Mouse (Mus musculus): Measurements from ENCODE around the gene Ddx58. TPM values are rescaled to one million over a fixed set of nuclear protein-coding genes. Genes with fewer than 3 reads are reported as not detected.

Gene Ddx58
- polyA plus RNA-seq, 1 experiment from 2014 or later: 3.7 TPM

- H3K9me3 ChIP-seq (ENCODE audit: control insufficient read depth, low read length): no peaks in the 10 kb centered on the region
- ATAC-seq (ENCODE audit: low FRiP score, low TSS enrichment) (peak; percentile 86), DNase-seq (peak; percentile 97)
- peaks cover 19% of the 10 kb centered on the region for H3K36me3 ChIP-seq (ENCODE audit: control insufficient read depth, insufficient read depth, low read length)
- H3K9ac ChIP-seq (replicated peaks; ENCODE audit: low read length): peak overlapping the region; percentile 82
- under 1% methylated on average over 50 of the region's 50 CpGs for WGBS
- peak overlapping the region; percentile 93 for H3K27ac ChIP-seq (replicated peaks; ENCODE audit: low read depth, low read length)
- H3K27me3 ChIP-seq (ENCODE audit: control insufficient read depth, insufficient read depth, low read length): no peaks in the 10 kb centered on the region
- peak overlapping the region; percentile 85 for H3K4me3 ChIP-seq (replicated peaks; ENCODE audit: low read depth, low read length)
- peaks cover 14% of the 10 kb centered on the region for H3K4me1 ChIP-seq (ENCODE audit: control insufficient read depth, insufficient read depth, low read length)
- H3K4me2 ChIP-seq (ENCODE audit: low read length): peak overlapping the region; percentile 94
Observed at GRCm38 (mm10) chr4:40268204-40268813, 28.7 kb upstream of the Ddx58 start.

GRCm38 (mm10) chr4:40267681-40268080 lies 28.1 kb upstream of the Ddx58 start:
- Histone ChIP-seq H3K4me3 (replicated peaks; ENCODE audit: low read depth, low read length) (peak overlapping the region; percentile 85), H3K27ac (replicated peaks; ENCODE audit: low read depth, low read length) (peak overlapping the region; percentile 93), H3K4me2 (ENCODE audit: low read length) (peak overlapping the region; percentile 94), H3K27me3 (ENCODE audit: control insufficient read depth, insufficient read depth, low read length) (no peaks in the 10 kb centered on the region), H3K36me3 (ENCODE audit: control insufficient read depth, insufficient read depth, low read length) (peaks cover 24% of the 10 kb centered on the region), H3K4me1 (ENCODE audit: control insufficient read depth, insufficient read depth, low read length) (peaks cover 14% of the 10 kb centered on the region), H3K9me3 (ENCODE audit: control insufficient read depth, low read length) (no peaks in the 10 kb centered on the region), H3K9ac (replicated peaks; ENCODE audit: low read length) (peak overlapping the region; percentile 82)
- DNase-seq (no peak), ATAC-seq (ENCODE audit: low FRiP score, low TSS enrichment) (no peak)
- 67% methylated on average over 7 of the region's 7 CpGs for WGBS

- DNase-seq (no peak), ATAC-seq (ENCODE audit: low FRiP score, low TSS enrichment) (no peak)
- H3K4me1 ChIP-seq (ENCODE audit: control insufficient read depth, insufficient read depth, low read length): peaks cover 14% of the 10 kb centered on the region
- no peaks in the 10 kb centered on the region for H3K9me3 ChIP-seq (ENCODE audit: control insufficient read depth, low read length)
- no peak overlapping the region for H3K9ac ChIP-seq (replicated peaks; ENCODE audit: low read length)
- no peak overlapping the region for H3K4me3 ChIP-seq (replicated peaks; ENCODE audit: low read depth, low read length)
- no peak overlapping the region for H3K27ac ChIP-seq (replicated peaks; ENCODE audit: low read depth, low read length)
- WGBS: 84% methylated on average over 1 of the region's 1 CpGs
- H3K36me3 ChIP-seq (ENCODE audit: control insufficient read depth, insufficient read depth, low read length): peaks cover 47% of the 10 kb centered on the region
- no peaks in the 10 kb centered on the region for H3K27me3 ChIP-seq (ENCODE audit: control insufficient read depth, insufficient read depth, low read length)
- no peak overlapping the region for H3K4me2 ChIP-seq (ENCODE audit: low read length)
Observed at GRCm38 (mm10) chr4:40264321-40264720, 24.7 kb upstream of the Ddx58 start.

- Histone ChIP-seq H3K4me3 (replicated peaks; ENCODE audit: low read depth, low read length) (no peak overlapping the region), H3K4me1 (ENCODE audit: control insufficient read depth, insufficient read depth, low read length) (no peaks in the 10 kb centered on the region)
- WGBS: 91% methylated on average over 8 of the region's 8 CpGs
Observed at GRCm38 (mm10) chr4:40254385-40255103, 14.9 kb upstream of the Ddx58 start.

DNA sequence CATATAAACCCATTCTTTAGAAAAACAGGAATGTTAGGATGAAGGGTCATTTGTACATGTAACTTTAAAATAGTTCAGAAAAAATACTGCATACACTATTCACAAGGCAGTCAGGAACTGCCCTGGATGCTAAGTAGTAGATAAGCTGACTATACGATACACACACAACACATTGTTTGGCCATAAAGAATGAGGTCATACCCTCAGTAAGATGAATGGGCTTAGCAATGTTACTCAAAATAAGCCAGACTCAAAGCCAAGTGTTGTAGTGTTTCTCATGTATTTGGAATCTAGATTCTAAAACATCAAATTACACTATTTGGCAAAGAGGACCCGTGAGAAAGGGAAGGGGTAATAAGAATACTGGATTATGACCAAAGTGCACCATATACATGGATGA lies 14.1 kb upstream of the Ddx58 start:
- H3K4me3 ChIP-seq (replicated peaks; ENCODE audit: low read depth, low read length): no peak overlapping the region
- H3K36me3 ChIP-seq (ENCODE audit: control insufficient read depth, insufficient read depth, low read length): peaks cover 7% of the 10 kb centered on the region
- no peak overlapping the region for H3K9ac ChIP-seq (replicated peaks; ENCODE audit: low read length)
- ATAC-seq (ENCODE audit: low FRiP score, low TSS enrichment) (no peak), DNase-seq (no peak)
- WGBS: 82% methylated on average over 2 of the region's 2 CpGs
- no peaks in the 10 kb centered on the region for H3K4me1 ChIP-seq (ENCODE audit: control insufficient read depth, insufficient read depth, low read length)
- H3K4me2 ChIP-seq (ENCODE audit: low read length): no peak overlapping the region
- H3K27ac ChIP-seq (replicated peaks; ENCODE audit: low read depth, low read length): no peak overlapping the region
- no peaks in the 10 kb centered on the region for H3K9me3 ChIP-seq (ENCODE audit: control insufficient read depth, low read length)
- H3K27me3 ChIP-seq (ENCODE audit: control insufficient read depth, insufficient read depth, low read length): no peaks in the 10 kb centered on the region

More at GRCm38 (mm10) chr4:40254385-40255103, 14.9 kb upstream of the Ddx58 start:
- H3K9me3 ChIP-seq (ENCODE audit: control insufficient read depth, low read length): no peaks in the 10 kb centered on the region
- H3K9ac ChIP-seq (replicated peaks; ENCODE audit: low read length): no peak overlapping the region
- no peak for ATAC-seq (ENCODE audit: low FRiP score, low TSS enrichment)
- DNase-seq: no peak
- H3K27ac ChIP-seq (replicated peaks; ENCODE audit: low read depth, low read length): no peak overlapping the region
- H3K27me3 ChIP-seq (ENCODE audit: control insufficient read depth, insufficient read depth, low read length): no peaks in the 10 kb centered on the region
- H3K36me3 ChIP-seq (ENCODE audit: control insufficient read depth, insufficient read depth, low read length): peaks cover 15% of the 10 kb centered on the region
- H3K4me2 ChIP-seq (ENCODE audit: low read length): no peak overlapping the region

DNA sequence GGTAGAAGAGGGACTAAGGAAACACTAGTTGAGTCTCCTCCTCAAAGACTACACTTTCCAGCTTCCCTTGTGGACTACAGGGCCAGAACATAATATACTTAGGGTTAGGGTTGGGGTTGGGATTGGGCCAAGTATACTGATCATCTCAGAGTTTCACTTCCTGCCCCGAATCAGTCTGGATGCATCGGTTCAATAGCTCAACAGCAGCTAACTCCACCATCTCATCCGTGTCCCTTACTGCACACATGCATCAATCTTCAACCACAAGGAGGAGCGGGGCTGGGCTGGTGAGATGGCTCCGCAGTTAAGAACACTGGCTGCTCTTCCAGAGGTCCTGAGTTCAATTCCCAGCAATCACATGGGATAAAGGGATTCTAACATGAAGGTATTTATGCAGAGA lies 11.4 kb upstream of the Ddx58 start:
- ATAC-seq (ENCODE audit: low FRiP score, low TSS enrichment): no peak
- Histone ChIP-seq H3K27ac (replicated peaks; ENCODE audit: low read depth, low read length) (no peak overlapping the region), H3K9me3 (ENCODE audit: control insufficient read depth, low read length) (no peaks in the 10 kb centered on the region), H3K27me3 (ENCODE audit: control insufficient read depth, insufficient read depth, low read length) (no peaks in the 10 kb centered on the region), H3K4me1 (ENCODE audit: control insufficient read depth, insufficient read depth, low read length) (no peaks in the 10 kb centered on the region), H3K36me3 (ENCODE audit: control insufficient read depth, insufficient read depth, low read length) (no peaks in the 10 kb centered on the region), H3K4me3 (replicated peaks; ENCODE audit: low read depth, low read length) (no peak overlapping the region), H3K9ac (replicated peaks; ENCODE audit: low read length) (no peak overlapping the region), H3K4me2 (ENCODE audit: low read length) (no peak overlapping the region)
- WGBS: 94% methylated on average over 5 of the region's 5 CpGs
- DNase-seq: no peak

DNA sequence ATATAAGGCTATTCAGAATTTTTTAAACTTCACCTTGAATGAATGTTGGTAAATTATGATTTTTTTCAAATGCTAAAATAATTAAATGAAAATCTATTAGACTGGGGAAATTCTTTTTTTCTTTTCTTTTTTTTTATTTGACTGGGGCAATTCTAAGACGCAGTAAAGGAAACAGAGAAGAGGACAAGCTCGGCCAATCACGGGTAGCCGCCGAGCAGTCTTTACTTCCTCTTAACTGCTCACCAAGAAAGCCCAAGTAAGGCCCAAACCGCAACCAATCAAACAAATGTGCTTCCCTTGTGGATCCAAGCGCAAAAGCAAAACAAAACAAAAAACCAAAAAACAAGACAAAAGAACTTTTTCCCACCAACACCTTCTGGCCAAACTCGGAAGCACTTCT lies 4.4 kb upstream of the Ddx58 start:
- Histone ChIP-seq H3K27me3 (ENCODE audit: control insufficient read depth, insufficient read depth, low read length) (no peaks in the 10 kb centered on the region), H3K27ac (replicated peaks; ENCODE audit: low read depth, low read length) (no peak overlapping the region), H3K36me3 (ENCODE audit: control insufficient read depth, insufficient read depth, low read length) (no peaks in the 10 kb centered on the region), H3K4me2 (ENCODE audit: low read length) (no peak overlapping the region), H3K9ac (replicated peaks; ENCODE audit: low read length) (no peak overlapping the region), H3K9me3 (ENCODE audit: control insufficient read depth, low read length) (no peaks in the 10 kb centered on the region), H3K4me1 (ENCODE audit: control insufficient read depth, insufficient read depth, low read length) (0 out of 2 replicates have a peak, but pooled peaks cover 5% of the 10 kb centered on the region), H3K4me3 (replicated peaks; ENCODE audit: low read depth, low read length) (no peak overlapping the region)
- 89% methylated on average over 8 of the region's 8 CpGs for WGBS
- ATAC-seq (ENCODE audit: low FRiP score, low TSS enrichment) (no peak), DNase-seq (no peak)

DNA sequence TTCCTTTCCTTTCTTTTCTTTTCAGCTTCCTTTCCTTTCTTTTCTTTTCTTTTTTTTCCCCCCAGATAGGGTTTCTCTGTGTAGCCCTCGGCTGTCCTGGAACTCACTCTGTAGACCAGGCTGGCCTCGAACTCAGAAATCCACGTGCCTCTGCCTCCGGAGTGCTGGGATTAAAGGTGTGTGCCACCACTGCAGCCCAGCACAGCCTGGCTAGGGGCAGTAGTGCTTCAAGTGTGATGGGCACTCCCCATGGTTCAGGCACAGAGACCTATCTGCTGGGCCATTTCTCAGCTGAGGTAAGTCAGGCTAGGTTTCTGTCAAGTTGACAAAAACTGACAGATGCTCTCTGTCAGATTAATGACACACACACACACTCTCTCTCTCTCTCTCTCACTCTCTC lies 3.4 kb upstream of the Ddx58 start:
- ATAC-seq (ENCODE audit: low FRiP score, low TSS enrichment) (no peak), DNase-seq (no peak)
- 74% methylated on average over 4 of the region's 4 CpGs for WGBS
- Histone ChIP-seq H3K27me3 (ENCODE audit: control insufficient read depth, insufficient read depth, low read length) (no peaks in the 10 kb centered on the region), H3K4me3 (replicated peaks; ENCODE audit: low read depth, low read length) (no peak overlapping the region), H3K9ac (replicated peaks; ENCODE audit: low read length) (no peak overlapping the region), H3K27ac (replicated peaks; ENCODE audit: low read depth, low read length) (no peak overlapping the region), H3K9me3 (ENCODE audit: control insufficient read depth, low read length) (no peaks in the 10 kb centered on the region), H3K4me1 (ENCODE audit: control insufficient read depth, insufficient read depth, low read length) (0 out of 2 replicates have a peak, but pooled peaks cover 6% of the 10 kb centered on the region), H3K4me2 (ENCODE audit: low read length) (no peak overlapping the region), H3K36me3 (ENCODE audit: control insufficient read depth, insufficient read depth, low read length) (no peaks in the 10 kb centered on the region)

GRCm38 (mm10) chr4:40241928-40242327 lies 2.3 kb upstream of the Ddx58 start:
- Histone ChIP-seq H3K27me3 (ENCODE audit: control insufficient read depth, insufficient read depth, low read length) (no peaks in the 10 kb centered on the region), H3K4me1 (ENCODE audit: control insufficient read depth, insufficient read depth, low read length) (0 out of 2 replicates have a peak, but pooled peaks cover 6% of the 10 kb centered on the region), H3K4me2 (ENCODE audit: low read length) (no peak overlapping the region), H3K36me3 (ENCODE audit: control insufficient read depth, insufficient read depth, low read length) (no peaks in the 10 kb centered on the region), H3K9me3 (ENCODE audit: control insufficient read depth, low read length) (no peaks in the 10 kb centered on the region), H3K4me3 (replicated peaks; ENCODE audit: low read depth, low read length) (no peak overlapping the region), H3K27ac (replicated peaks; ENCODE audit: low read depth, low read length) (no peak overlapping the region), H3K9ac (replicated peaks; ENCODE audit: low read length) (no peak overlapping the region)
- ATAC-seq (ENCODE audit: low FRiP score, low TSS enrichment) (no peak), DNase-seq (no peak)
- WGBS: 58% methylated on average over 6 of the region's 6 CpGs
